Mouse (Mus musculus) intestine, postnatal 0 days (tissue): ENCODE results near the gene Chchd6. TPM values are rescaled to one million over a fixed set of nuclear protein-coding genes. Genes with fewer than 3 reads are reported as not detected.

ENCODE experiments used
- ATAC-seq: fragments of 200-750 bp; cut with Nextera tagmentation; 2 replicates; pipeline ENCODE4 v1.8.0; 2017; ENCODE audit warnings: mild to moderate bottlenecking, moderate TSS enrichment, moderate library complexity
- H3K27ac ChIP-seq: fragments of 300-500 bp; sonication (generic); 2 replicates; pipeline ENCODE4 v1.5.1; 2014; ENCODE audit warnings: mild to moderate bottlenecking, low read depth, low read length, moderate library complexity
- H3K27me3 ChIP-seq: fragments of 300-500 bp; sonication (generic); replicated peaks from 2 replicates; pipeline ENCODE4 v1.6.1; 2014; ENCODE audit warnings: low read length, mixed read lengths; ENCODE audit not compliant: control insufficient read depth, insufficient read depth
- H3K36me3 ChIP-seq: fragments of 300-500 bp; sonication (generic); 2 replicates; pipeline ENCODE4 v1.6.1; 2014; ENCODE audit warnings: mild to moderate bottlenecking, moderate library complexity; ENCODE audit not compliant: control insufficient read depth, insufficient read depth
- H3K4me1 ChIP-seq: fragments of 300-500 bp; sonication (generic); replicated peaks from 2 replicates; pipeline ENCODE4 v1.6.1; 2014; ENCODE audit warnings: antibody characterized with exemption, low read length, mixed read lengths; ENCODE audit not compliant: control insufficient read depth, insufficient read depth
- H3K4me2 ChIP-seq: fragments of 300-500 bp; sonication (generic); replicated peaks from 2 replicates; pipeline ENCODE4 v1.6.1; 2014; ENCODE audit warnings: low read depth, mild to moderate bottlenecking, moderate library complexity
- H3K4me3 ChIP-seq: fragments of 300-500 bp; sonication (generic); 2 replicates; pipeline ENCODE4 v1.5.1; 2014; ENCODE audit warnings: low read depth, low read length
- H3K9ac ChIP-seq: fragments of 300-500 bp; sonication (generic); 2 replicates; pipeline ENCODE4 v1.6.1; 2014; ENCODE audit warnings: mild to moderate bottlenecking, low read depth, low read length
- H3K9me3 ChIP-seq: fragments of 300-500 bp; sonication (generic); 2 replicates; pipeline ENCODE4 v1.6.1; 2016; ENCODE audit warnings: mixed run types; ENCODE audit not compliant: control insufficient read depth
- CTCF ChIP-seq: sonication (generic); IDR thresholded peaks from 2 replicates; pipeline ENCODE4 v1.5.1; 2016; ENCODE audit warnings: low read depth, mild to moderate bottlenecking, control low read depth, antibody characterized with exemption, moderate library complexity
- WGBS: fragments of 180-500 bp; shearing (Covaris S2); extraction: QIAGEN DNeasy Blood & Tissue Kit; methylation state at CpG from one replicate; pipeline ENCODE4 v1.1.7; 2014; 5-methylcytosine and 5-hydroxymethylcytosine counted together
- polyA plus RNA-seq: library from polyadenylated mRNA; unstranded; fragments of >200 nt; fragmentation: Nextera tagmentation; extraction: Ambion mirVana; gene quantifications from 2 replicates; pipeline ENCODE4 v1.2.1, GENCODE M21; 2015

Gene Chchd6
- polyA plus RNA-seq, 1 experiment from 2014 or later, result 15.5 TPM

DNA sequence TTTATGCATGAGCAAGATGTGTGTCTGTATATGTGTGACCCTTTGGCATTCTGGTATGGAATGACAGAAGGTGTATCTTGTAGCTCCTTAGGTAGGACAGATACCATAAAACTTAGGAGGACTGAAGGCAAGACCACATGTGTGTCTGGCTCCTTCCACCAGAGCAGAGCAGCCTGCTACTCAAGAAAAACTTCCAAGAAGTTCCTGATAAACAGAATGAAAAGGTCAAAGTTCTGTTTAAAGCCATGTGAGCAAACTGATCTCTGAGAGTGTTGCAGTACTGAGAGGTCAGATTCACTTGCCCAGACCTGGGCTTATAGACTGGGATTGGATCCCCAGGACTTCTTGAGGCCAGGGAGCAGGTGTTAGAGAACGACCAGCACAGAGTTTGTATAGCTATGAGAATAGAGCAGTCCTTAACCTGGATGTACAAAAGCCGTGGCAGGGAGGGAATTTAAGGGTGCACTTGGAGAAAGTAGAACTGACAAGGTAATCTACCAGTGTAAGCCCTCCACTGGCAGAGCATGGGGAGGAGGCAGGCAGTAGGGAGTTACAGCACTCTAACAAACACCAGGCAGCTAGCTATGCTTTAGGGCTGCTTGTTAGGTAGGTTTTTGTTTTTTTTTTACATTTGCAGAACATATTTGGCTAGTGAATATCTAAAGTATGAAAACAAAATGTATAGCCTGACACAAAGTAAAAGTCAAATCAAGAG is 166.6 kb downstream of the Chchd6 start:
- 26% methylated on average over 2 of the region's 2 CpGs for WGBS
- H3K36me3 ChIP-seq, result no peaks in the 10 kb centered on the region
- no peak overlapping the region for H3K4me2 ChIP-seq
- H3K4me3 ChIP-seq, result no peak overlapping the region
- H3K4me1 ChIP-seq, result no peaks in the 10 kb centered on the region
- peak; percentile 59 for ATAC-seq
- H3K9ac ChIP-seq, result no peak overlapping the region
- H3K27ac ChIP-seq, result peak overlapping the region; percentile 4; the same call in 1 of the 2 replicates
- H3K27me3 ChIP-seq, result no peaks in the 10 kb centered on the region
- TF ChIP-seq CTCF, result no peak
- H3K9me3 ChIP-seq, result no peaks in the 10 kb centered on the region

DNA sequence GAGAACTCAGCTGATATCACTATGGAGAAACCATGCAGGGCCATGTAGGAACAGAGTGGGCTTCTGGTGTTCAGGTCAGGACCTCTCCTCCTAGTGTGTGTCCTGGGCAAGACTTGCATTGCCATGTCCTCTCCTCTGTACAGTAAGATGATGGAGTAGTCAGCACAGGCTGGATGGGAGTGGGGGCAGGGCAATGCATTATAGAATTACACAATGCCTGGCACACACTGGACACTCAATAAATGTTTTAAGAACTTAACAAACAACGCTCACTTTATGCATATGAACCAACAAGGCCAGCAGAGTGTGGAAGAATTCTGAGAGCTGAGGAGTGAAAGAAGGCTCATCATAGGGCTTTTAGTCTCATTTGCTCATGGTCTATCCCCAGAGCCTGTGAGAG is 171.0 kb downstream of the Chchd6 start:
- WGBS, result 100% methylated on average over 1 of the region's 1 CpGs
- no peaks in the 10 kb centered on the region for H3K27me3 ChIP-seq
- TF ChIP-seq CTCF, result no peak

DNA sequence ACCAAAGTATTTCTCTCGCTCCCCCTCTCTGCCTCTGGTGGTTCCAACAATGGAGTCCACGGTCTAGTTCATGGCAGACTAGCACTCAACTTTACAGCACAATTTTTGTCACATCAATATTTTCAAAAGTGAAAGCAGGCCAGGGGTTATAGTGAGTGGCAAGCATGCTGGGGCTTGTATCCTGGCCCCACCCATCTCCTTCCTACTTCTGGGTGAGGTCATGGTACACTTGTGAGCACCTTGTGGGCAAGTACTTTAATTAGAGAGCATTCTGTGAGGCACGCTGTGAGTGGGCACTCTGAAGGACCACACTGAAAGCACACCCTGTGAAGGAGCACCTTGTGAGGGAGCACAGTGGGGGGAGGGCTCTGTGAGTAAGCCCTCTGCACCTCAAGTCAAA is 172.8 kb downstream of the Chchd6 start:
- Histone ChIP-seq H3K4me3 (no peak overlapping the region), H3K9me3 (no peaks in the 10 kb centered on the region), H3K4me2 (no peak overlapping the region), H3K27ac (no peak overlapping the region), H3K27me3 (no peaks in the 10 kb centered on the region), H3K36me3 (no peaks in the 10 kb centered on the region), H3K9ac (no peak overlapping the region), H3K4me1 (0 out of 2 replicates have a peak, but pooled peaks cover 6% of the 10 kb centered on the region)
- ATAC-seq, result peak; percentile 77
- WGBS, result 77% methylated on average over 3 of the region's 3 CpGs
- TF ChIP-seq CTCF, result no peak

More for the DNA sequence above, 171.0 kb downstream of the Chchd6 start:
- Histone ChIP-seq H3K27ac (no peak overlapping the region), H3K36me3 (no peaks in the 10 kb centered on the region), H3K9me3 (no peaks in the 10 kb centered on the region), H3K4me1 (0 out of 2 replicates have a peak, but pooled peaks cover 6% of the 10 kb centered on the region), H3K9ac (no peak overlapping the region), H3K4me3 (no peak overlapping the region), H3K4me2 (no peak overlapping the region)
- ATAC-seq, result no peak

DNA sequence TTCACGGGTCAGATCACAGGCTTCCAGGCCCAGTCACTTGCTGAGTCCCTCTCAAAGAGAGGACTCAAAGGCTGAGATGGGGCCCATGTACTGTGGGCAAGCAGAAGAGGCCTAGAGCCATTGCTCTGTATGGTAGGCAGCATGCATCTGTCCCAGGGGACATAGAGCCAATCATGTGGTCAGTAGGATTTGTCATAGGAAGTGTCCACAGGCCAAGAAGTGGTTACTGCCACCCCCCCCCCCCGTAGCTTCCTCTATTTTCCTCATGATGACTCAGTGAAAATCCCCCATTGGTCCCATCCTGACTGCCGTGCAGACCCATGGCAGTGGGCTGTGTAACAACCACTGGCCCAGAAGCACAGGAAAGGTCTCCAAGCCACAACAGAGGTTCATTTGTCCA is 173.5 kb downstream of the Chchd6 start:
- no peak for ATAC-seq
- 85% methylated on average over 3 of the region's 3 CpGs for WGBS
- H3K4me1 ChIP-seq, result 0 out of 2 replicates have a peak, but pooled peaks cover 6% of the 10 kb centered on the region
- H3K27me3 ChIP-seq, result no peaks in the 10 kb centered on the region
- H3K36me3 ChIP-seq, result no peaks in the 10 kb centered on the region
- no peak overlapping the region for H3K9ac ChIP-seq
- H3K4me2 ChIP-seq, result no peak overlapping the region
- H3K9me3 ChIP-seq, result no peaks in the 10 kb centered on the region
- H3K4me3 ChIP-seq, result no peak overlapping the region
- no peak overlapping the region for H3K27ac ChIP-seq
- no peak for TF ChIP-seq CTCF

DNA sequence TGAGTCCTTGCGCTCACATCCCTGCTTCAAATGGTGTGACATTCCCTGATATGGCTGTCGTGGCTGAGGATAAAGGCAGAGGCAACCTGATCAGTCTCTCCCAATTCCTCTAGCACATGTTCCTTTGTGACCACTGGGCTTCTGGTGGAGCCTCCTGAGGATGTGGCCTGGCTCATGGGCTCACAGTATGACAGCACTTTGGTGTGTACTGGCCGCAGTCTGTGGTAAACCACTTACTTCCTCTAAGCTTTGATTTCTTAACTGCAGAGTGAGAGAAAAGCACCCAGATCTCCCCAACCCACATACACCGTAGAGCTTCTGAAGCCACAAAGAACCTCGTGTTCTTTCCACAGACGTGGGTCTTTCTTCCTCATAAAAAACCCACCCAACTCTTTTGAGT is 173.9 kb downstream of the Chchd6 start:
- Histone ChIP-seq H3K27ac (no peak overlapping the region), H3K36me3 (no peaks in the 10 kb centered on the region), H3K9me3 (no peaks in the 10 kb centered on the region), H3K27me3 (no peaks in the 10 kb centered on the region), H3K4me3 (no peak overlapping the region), H3K4me1 (0 out of 2 replicates have a peak, but pooled peaks cover 6% of the 10 kb centered on the region), H3K4me2 (no peak overlapping the region), H3K9ac (no peak overlapping the region)
- TF ChIP-seq CTCF, result no peak
- 83% methylated on average over 6 of the region's 6 CpGs for WGBS
- no peak for ATAC-seq

DNA sequence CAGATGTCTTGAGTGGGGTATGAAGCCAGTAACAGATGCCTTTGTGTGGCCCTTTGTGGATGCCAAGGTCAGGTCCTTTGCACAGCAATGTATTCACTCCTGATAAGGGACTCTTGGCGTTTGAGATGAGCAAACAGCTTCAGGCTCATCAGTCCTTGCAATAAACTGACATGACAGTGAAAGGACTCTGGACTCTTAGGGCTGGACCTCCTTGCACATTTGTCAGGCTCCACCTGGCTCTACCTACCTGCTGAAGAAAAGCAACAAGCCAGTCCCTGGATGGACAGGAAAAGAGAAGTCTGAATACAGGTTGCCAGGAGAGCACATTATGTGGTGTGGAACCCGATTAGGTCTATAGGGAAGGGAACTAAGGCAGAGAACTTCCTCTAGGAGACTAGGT is 174.7 kb downstream of the Chchd6 start:
- Histone ChIP-seq H3K27ac (no peak overlapping the region; the same call in 1 of the 2 replicates), H3K27me3 (no peaks in the 10 kb centered on the region), H3K9me3 (no peaks in the 10 kb centered on the region), H3K4me2 (no peak overlapping the region), H3K9ac (no peak overlapping the region), H3K36me3 (no peaks in the 10 kb centered on the region), H3K4me1 (0 out of 2 replicates have a peak, but pooled peaks cover 6% of the 10 kb centered on the region), H3K4me3 (no peak overlapping the region)
- TF ChIP-seq CTCF, result no peak
- ATAC-seq, result peak; percentile 65
- WGBS, result 44% methylated on average over 2 of the region's 2 CpGs
